Mouse (Mus musculus): ENCODE results near the gene Prkd2. TPM values are rescaled to one million over a fixed set of nuclear protein-coding genes. Genes with fewer than 3 reads are reported as not detected.

The Prkd2 gene
- polyA plus RNA-seq, 1 experiment from 2014 or later, result 9.9 TPM

Other genes with a start within 250 kb of the Prkd2 start
- 12.6 and 15.6 TPM in 2 replicates for gene Arhgap35, start 227.9 kb upstream of the Prkd2 start, polyA plus RNA-seq (2015; fragmentation: Nextera tagmentation; extraction: Ambion mirVana)
- gene Ceacam15, start 167.2 kb upstream of the Prkd2 start, polyA plus RNA-seq (2015; fragmentation: Nextera tagmentation; extraction: Ambion mirVana), result 0.60 and 0.68 TPM in 2 replicates
- gene Ceacam9, start 121.0 kb upstream of the Prkd2 start, polyA plus RNA-seq (2015; fragmentation: Nextera tagmentation; extraction: Ambion mirVana), result not detected in 2 replicates
- 194 and 219 TPM in 2 replicates for gene Ap2s1, start 104.5 kb upstream of the Prkd2 start, polyA plus RNA-seq (2015; fragmentation: Nextera tagmentation; extraction: Ambion mirVana)
- gene Slc1a5, start 61.6 kb upstream of the Prkd2 start, polyA plus RNA-seq (2015; fragmentation: Nextera tagmentation; extraction: Ambion mirVana), result 40.2 and 46.4 TPM in 2 replicates
- 73.9 and 90.0 TPM in 2 replicates for gene Strn4, start 27.0 kb upstream of the Prkd2 start, polyA plus RNA-seq (2015; fragmentation: Nextera tagmentation; extraction: Ambion mirVana)
- 30.8 and 32.7 TPM in 2 replicates for gene Fkrp, start 26.2 kb upstream of the Prkd2 start, polyA plus RNA-seq (2015; fragmentation: Nextera tagmentation; extraction: Ambion mirVana)
- 5.8 and 7.0 TPM in 2 replicates for gene Dact3, start 32.4 kb downstream of the Prkd2 start, polyA plus RNA-seq (2015; fragmentation: Nextera tagmentation; extraction: Ambion mirVana)
- 4.2 and 5.2 TPM in 2 replicates for gene Gng8, start 48.9 kb downstream of the Prkd2 start, polyA plus RNA-seq (2015; fragmentation: Nextera tagmentation; extraction: Ambion mirVana)
- 0.86 and 1.2 TPM in 2 replicates for gene Ptgir, start 63.6 kb downstream of the Prkd2 start, polyA plus RNA-seq (2015; fragmentation: Nextera tagmentation; extraction: Ambion mirVana)
- 96.4 and 98.4 TPM in 2 replicates for gene Calm3, start 81.2 kb downstream of the Prkd2 start, polyA plus RNA-seq (2015; fragmentation: Nextera tagmentation; extraction: Ambion mirVana)
- gene Pnmal2, start 101.8 kb downstream of the Prkd2 start, polyA plus RNA-seq (2015; fragmentation: Nextera tagmentation; extraction: Ambion mirVana), result 4.7 and 6.2 TPM in 2 replicates
- 0.05 and 0.24 TPM in 2 replicates for gene Pnmal1, start 116.8 kb downstream of the Prkd2 start, polyA plus RNA-seq (2015; fragmentation: Nextera tagmentation; extraction: Ambion mirVana)
- 0.05 and 0.23 TPM in 2 replicates for gene Gm42372, start 140.2 kb downstream of the Prkd2 start, polyA plus RNA-seq (2015; fragmentation: Nextera tagmentation; extraction: Ambion mirVana)
- gene Ccdc8, start 149.8 kb downstream of the Prkd2 start, polyA plus RNA-seq (2015; fragmentation: Nextera tagmentation; extraction: Ambion mirVana), result 28.1 and 34.0 TPM in 2 replicates
- gene Ppp5c, start 185.0 kb downstream of the Prkd2 start, polyA plus RNA-seq (2015; fragmentation: Nextera tagmentation; extraction: Ambion mirVana), result 82.5 and 99.2 TPM in 2 replicates
- gene Hif3a, start 219.5 kb downstream of the Prkd2 start, polyA plus RNA-seq (2015; fragmentation: Nextera tagmentation; extraction: Ambion mirVana), result 36.4 and 44.0 TPM in 2 replicates
- 0.08 and 0.16 TPM in 2 replicates for gene Psg16, start 231.1 kb downstream of the Prkd2 start, polyA plus RNA-seq (2015; fragmentation: Nextera tagmentation; extraction: Ambion mirVana)

Measured in heart, embryonic 15.5 days (tissue).